Mouse (Mus musculus): Measurements from ENCODE around the gene Large1.

DNA sequence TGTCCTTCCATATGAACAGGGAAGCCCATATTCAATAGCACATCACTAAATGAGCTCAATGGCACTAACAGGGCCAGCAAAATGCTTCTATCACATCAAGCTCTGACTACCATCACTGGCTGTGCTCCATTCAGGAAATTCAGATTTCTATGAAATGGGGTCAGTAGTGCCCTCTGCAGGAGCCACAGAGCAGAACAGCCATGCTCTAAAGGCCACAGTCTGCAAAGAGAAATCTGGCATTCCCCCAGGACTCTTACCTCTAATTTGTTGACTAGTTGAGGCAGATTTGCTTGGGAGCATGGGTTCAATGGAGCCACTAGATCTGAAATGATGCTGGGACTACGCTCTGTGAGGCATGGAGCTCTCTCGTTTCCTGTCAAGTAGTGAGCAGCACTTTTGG is 151.5 kb downstream of the Large1 start:
- TF ChIP-seq CTCF (IDR thresholded peaks at IDR 0.05; ENCODE audit: low read depth, low read length): peak; percentile 60
- no peak for TF ChIP-seq POLR2A (IDR thresholded peaks at IDR 0.05; ENCODE audit: extremely low read depth, insufficient read depth, low read length)
